Mouse (Mus musculus) liver, embryonic 14.5 days (tissue): Measurements from ENCODE around the gene Ubap1l.

ENCODE experiments used
- CTCF ChIP-seq: IDR thresholded peaks from 2 replicates; pipeline ENCODE4 v1.5.1; 2016; ENCODE audit warnings: antibody characterized with exemption, low read depth, control low read depth
- EP300 ChIP-seq: IDR thresholded peaks from 2 replicates; pipeline ENCODE4 v1.6.1; 2016; ENCODE audit warnings: antibody characterized with exemption, low read depth

GRCm38 (mm10) chr9:65346476-65347111, 14.2 kb upstream of the Ubap1l start:
- TF ChIP-seq CTCF, result no peak
- TF ChIP-seq EP300, result no peak
